Mouse (Mus musculus) E14TG2a.4 (cell line): ENCODE data around the gene Leap2.
A peak's percentile ranks its signal among the peaks of the same experiment; 100 is the strongest.

Experiments used
- CTCF ChIP-seq: conservative IDR thresholded peaks from 2 replicates; pipeline ENCODE4 v1.5.1; 2014; ENCODE audit warnings: low read length
- NANOG ChIP-seq: IDR thresholded peaks from 2 replicates; pipeline ENCODE4 v1.6.1; 2014; ENCODE audit warnings: borderline replicate concordance, low read length, mixed read lengths

- TF ChIP-seq NANOG (peak; percentile 23; the same call in 1 of the 2 replicates), CTCF (no peak)
Observed at GRCm38 (mm10) chr11:53469294-53469967, 46.5 kb upstream of the Leap2 start.
